Mouse (Mus musculus) spleen, postnatal 0 days (tissue): ENCODE data around the gene Nprl3. TPM values are rescaled to one million over a fixed set of nuclear protein-coding genes. Genes with fewer than 3 reads are reported as not detected.

Experiments used
- polyA plus RNA-seq: library from polyadenylated mRNA; unstranded; fragments of >200 nt; fragmentation: Nextera tagmentation; extraction: Ambion mirVana; gene quantifications from 2 replicates; pipeline ENCODE4 v1.2.1, GENCODE M21; 2015

Gene Nprl3
- 47.1 and 51.0 TPM in 2 replicates for polyA plus RNA-seq

GRCm38 (mm10) chr11:32267188-32267884 is at the start of gene Nprl3:
Gene Nprl3, minus strand, starts transcription at chr11:32267707.

GRCm38 (mm10) chr11:32299865-32300264 is 32.4 kb upstream of the Nprl3 start, which contains the start of gene Hbq1a:
Gene Hbq1a, plus strand, starts transcription at chr11:32300069.

GRCm38 (mm10) chr11:32296203-32296602 is 28.7 kb upstream of the Nprl3 start, which contains the start of gene Hba-a2:
Gene Hba-a2, plus strand, starts transcription at chr11:32296489.

GRCm38 (mm10) chr11:32286695-32287492 is 19.4 kb upstream of the Nprl3 start, which contains the start of gene Hbq1b:
Gene Hbq1b, plus strand, starts transcription at chr11:32286965.

GRCm38 (mm10) chr11:32283091-32283777 is 15.7 kb upstream of the Nprl3 start, which contains the start of gene Hba-a1:
Gene Hba-a1, plus strand, starts transcription at chr11:32283511.

GRCm38 (mm10) chr11:32276347-32276746 is 8.8 kb upstream of the Nprl3 start, which contains the start of gene Hba-x:
Gene Hba-x, plus strand, starts transcription at chr11:32276400.

GRCm38 (mm10) chr11:32226124-32226871 is 41.2 kb downstream of the Nprl3 start, which contains the start of gene Mpg:
Gene Mpg, plus strand, starts transcription at chr11:32226505.

GRCm38 (mm10) chr11:32221951-32222409 is 45.5 kb downstream of the Nprl3 start, which contains the start of gene Rhbdf1:
Gene Rhbdf1, minus strand, starts transcription at chr11:32222300.

GRCm38 (mm10) chr11:32205058-32205873 is 62.2 kb downstream of the Nprl3 start, which contains the start of gene Snrnp25:
Gene Snrnp25, plus strand, starts transcription at chr11:32205415.

GRCm38 (mm10) chr11:32200075-32200601 is 67.4 kb downstream of the Nprl3 start, which contains the start of gene Il9r:
Gene Il9r, minus strand, starts transcription at chr11:32200279.

Other genes with a start within 250 kb of the Nprl3 start
- gene Il9r, start 67.4 kb downstream of the Nprl3 start, polyA plus RNA-seq = 0.14 and 0.19 TPM in 2 replicates
- gene Snrnp25, start 62.3 kb downstream of the Nprl3 start, polyA plus RNA-seq = 66.6 and 73.4 TPM in 2 replicates
- gene Rhbdf1, start 45.4 kb downstream of the Nprl3 start, polyA plus RNA-seq = 8.4 and 10.8 TPM in 2 replicates
- gene Mpg, start 41.2 kb downstream of the Nprl3 start, polyA plus RNA-seq = 24.9 and 25.2 TPM in 2 replicates
- 2.3 and 3.2 TPM in 2 replicates for gene Hba-x, start 8.7 kb upstream of the Nprl3 start, polyA plus RNA-seq
- gene Hba-a1, start 15.8 kb upstream of the Nprl3 start, polyA plus RNA-seq = 58,889 and 63,294 TPM in 2 replicates
- 127 and 136 TPM in 2 replicates for gene Hbq1b, start 19.3 kb upstream of the Nprl3 start, polyA plus RNA-seq
- gene Hba-a2, start 28.8 kb upstream of the Nprl3 start, polyA plus RNA-seq = 115,361 and 124,822 TPM in 2 replicates
- gene Hbq1a, start 32.4 kb upstream of the Nprl3 start, polyA plus RNA-seq = 5.9 and 6.7 TPM in 2 replicates
- gene Sh3pxd2b, start 80.1 kb upstream of the Nprl3 start, polyA plus RNA-seq = 4.3 and 6.0 TPM in 2 replicates
- 8.6 and 10.3 TPM in 2 replicates for gene Ubtd2, start 187.7 kb upstream of the Nprl3 start, polyA plus RNA-seq